Mouse (Mus musculus): ENCODE data around the gene Ddx19b. TPM values are rescaled to one million over a fixed set of nuclear protein-coding genes. Genes with fewer than 3 reads are reported as not detected.
"Not testable (repeated sequence)": the region's sequence is repeated elsewhere in the genome, so short reads cannot be mapped to it uniquely, and the experiment has no call there.

Ddx19b gene
- total RNA-seq, 2 experiments from 2014 or later = 27.2 to 28.2 TPM

GRCm38 (mm10) chr8:111044003-111044734 lies 12.6 kb upstream of the Ddx19b start:
- DNase-seq (ENCODE audit: extremely low spot score in 1 of 2, low spot score in 2 of 2) = no peak
- intact Hi-C loops (cut with DNase I) = loop anchor here (10.0 kb wide), 1 partner anchor 59 kb away; no protein-coding TSS in a partner anchor

DNA sequence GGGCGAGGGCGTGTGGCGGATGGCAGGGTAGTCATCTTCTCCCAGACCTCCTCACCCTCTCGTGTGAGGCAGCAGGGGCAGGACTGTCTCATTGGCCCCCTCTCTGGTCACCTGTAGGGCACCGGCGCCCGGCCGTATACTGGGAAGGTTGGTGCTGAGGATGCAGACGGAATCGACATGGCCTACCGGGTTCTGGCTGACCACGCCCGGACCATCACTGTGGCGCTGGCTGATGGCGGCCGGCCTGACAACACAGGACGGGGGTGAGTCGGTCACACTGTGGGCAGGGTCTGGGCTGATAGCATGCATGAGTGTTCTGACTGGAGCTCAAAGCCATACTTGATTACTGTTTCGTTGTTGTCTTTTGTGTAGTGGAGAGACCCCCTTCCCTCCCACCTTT lies 11.0 kb upstream of the Ddx19b start:
- intact Hi-C loops (cut with DNase I) = loop anchor here (10.0 kb wide), 1 partner anchor 58 kb away; no protein-coding TSS in a partner anchor

GRCm38 (mm10) chr8:111036591-111036990 lies 5.0 kb upstream of the Ddx19b start:
- DNase-seq (ENCODE audit: extremely low spot score in 1 of 2, low spot score in 2 of 2) = no peak
- intact Hi-C loops (cut with DNase I) = no loop called here

More for the DNA sequence above, 11.0 kb upstream of the Ddx19b start:
- DNase-seq (ENCODE audit: extremely low spot score in 1 of 2, low spot score in 2 of 2) = no peak

- no peak for DNase-seq (ENCODE audit: extremely low spot score in 1 of 2, low spot score in 2 of 2)
- intact Hi-C loops (cut with DNase I) = no loop called here
These were observed 2.7 kb upstream of the Ddx19b start for GRCm38 (mm10) chr8:111034276-111034675.

- intact Hi-C loops (cut with DNase I) = no loop called here
- DNase-seq (ENCODE audit: extremely low spot score in 1 of 2, low spot score in 2 of 2) = peak; percentile 98 to 100
These were observed 2.1 kb upstream of the Ddx19b start for GRCm38 (mm10) chr8:111033482-111034215.

- DNase-seq (ENCODE audit: extremely low spot score in 1 of 2, low spot score in 2 of 2) = no peak
- intact Hi-C loops (cut with DNase I) = no loop called here
These were observed 1.4 kb upstream of the Ddx19b start, which contains the start of gene Aars for GRCm38 (mm10) chr8:111032916-111033315. Gene Aars, plus strand, starts transcription at chr8:111033144.

DNA sequence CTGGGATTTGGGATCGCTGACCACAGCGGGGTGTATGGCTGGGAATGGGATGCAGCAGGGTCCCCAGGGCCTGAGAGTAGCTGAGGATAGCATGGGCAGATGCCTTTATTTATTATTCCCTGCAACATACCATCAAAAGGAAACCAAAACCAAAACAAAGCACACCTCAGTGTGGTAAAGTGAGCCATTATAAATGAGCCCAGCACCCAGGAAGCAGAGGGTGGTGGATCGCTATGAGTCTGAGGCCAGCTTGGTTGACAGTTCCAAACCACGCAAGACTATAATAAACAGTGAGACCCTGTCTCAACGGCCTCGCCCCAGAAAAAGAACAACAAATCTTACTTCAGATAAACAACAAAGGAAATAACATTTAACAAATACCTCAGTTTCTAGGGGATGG lies 1.5 kb downstream of the Ddx19b start:
- intact Hi-C loops (cut with DNase I) = no loop called here
- no peak for DNase-seq (ENCODE audit: extremely low spot score in 1 of 2, low spot score in 2 of 2)

GRCm38 (mm10) chr8:111029589-111029988 lies 2.0 kb downstream of the Ddx19b start:
- intact Hi-C loops (cut with DNase I) = no loop called here
- DNase-seq (ENCODE audit: extremely low spot score in 1 of 2, low spot score in 2 of 2) = no peak

GRCm38 (mm10) chr8:111027391-111027937 lies 4.1 kb downstream of the Ddx19b start:
- intact Hi-C loops (cut with DNase I) = no loop called here
- peak; percentile 83 to 92 for DNase-seq (ENCODE audit: extremely low spot score in 1 of 2, low spot score in 2 of 2)

DNA sequence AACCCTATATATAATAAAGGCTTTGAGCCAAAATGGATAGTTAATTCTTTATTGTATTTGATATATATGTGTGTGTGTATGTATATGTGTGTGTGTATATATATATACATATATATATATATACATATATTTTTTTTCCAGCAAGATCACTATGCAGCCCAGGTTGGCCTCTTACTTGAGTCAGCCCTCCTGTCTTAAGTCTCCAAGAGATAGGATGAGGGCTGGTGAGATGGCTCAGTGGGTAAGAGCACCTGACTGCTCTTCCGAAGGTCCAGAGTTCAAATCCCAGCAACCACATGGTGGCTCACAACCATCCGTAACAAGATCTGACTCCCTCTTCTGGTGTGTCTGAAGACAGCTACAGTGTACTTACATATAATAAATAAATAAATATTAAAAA lies 4.9 kb downstream of the Ddx19b start:
- intact Hi-C loops (cut with DNase I); DNase-seq (ENCODE audit: extremely low spot score in 1 of 2, low spot score in 2 of 2): not testable (repeated sequence)

GRCm38 (mm10) chr8:111010230-111010991 lies 21.1 kb downstream of the Ddx19b start:
- intact Hi-C loops (cut with DNase I) = loop anchor here (10.0 kb wide), 1 partner anchor 154 kb away; no protein-coding TSS in a partner anchor

DNA sequence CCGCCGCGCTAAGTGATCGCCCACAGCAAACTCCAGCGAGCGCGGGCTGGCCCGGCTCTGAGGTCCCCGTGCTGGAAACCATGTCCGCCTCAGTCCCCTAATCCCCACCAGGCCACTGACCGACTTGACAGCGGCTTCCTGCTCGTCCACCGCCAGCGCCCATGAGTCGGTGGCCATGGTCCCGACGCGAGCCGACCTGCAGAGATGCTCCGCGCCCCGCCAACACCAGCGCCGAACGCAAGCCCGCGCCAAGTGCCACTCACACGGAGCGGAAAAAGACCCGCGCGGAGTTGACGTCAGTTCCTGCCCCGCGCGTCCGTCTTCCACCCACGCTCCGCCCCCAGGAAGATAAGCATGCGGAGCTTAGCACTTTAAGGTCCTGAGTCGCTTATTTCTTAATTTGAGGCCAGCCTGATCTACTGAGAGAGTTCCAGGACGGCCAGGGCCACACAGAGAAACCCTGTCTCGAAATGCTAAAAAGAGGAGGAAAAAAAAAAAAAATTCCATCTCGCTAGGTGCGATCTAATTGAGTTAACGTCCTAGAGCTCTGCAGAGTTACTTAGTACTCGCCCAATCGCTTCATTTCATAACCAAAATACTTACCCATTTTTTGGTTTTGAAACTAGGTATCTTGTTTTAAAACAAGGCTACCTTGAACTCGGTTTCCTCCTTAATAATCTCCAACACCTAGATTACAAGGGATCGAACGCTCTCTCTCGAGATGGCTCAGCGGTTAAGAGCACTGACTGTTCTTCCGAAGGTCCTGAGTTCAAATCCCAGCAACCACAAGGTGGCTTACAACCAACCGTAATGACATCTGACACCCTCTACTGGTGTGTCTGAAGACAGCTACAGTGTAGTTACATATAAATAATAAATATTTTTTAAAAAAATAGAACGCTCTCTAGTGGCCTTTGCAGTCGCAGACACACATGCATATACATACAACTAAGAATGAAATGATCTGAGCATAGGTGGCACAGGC lies 33.7 kb downstream of the Ddx19b start, which contains the start of gene Ddx19a:
Gene Ddx19a (minus strand): TSS at position 254 of the 985 bp plus-strand sequence.
- intact Hi-C loops (cut with DNase I) = no loop called here
- peak; percentile 83 to 94 for DNase-seq (ENCODE audit: extremely low spot score in 1 of 2, low spot score in 2 of 2)

More at GRCm38 (mm10) chr8:111010230-111010991, 21.1 kb downstream of the Ddx19b start:
- not testable (repeated sequence) for DNase-seq (ENCODE audit: extremely low spot score in 1 of 2, low spot score in 2 of 2)

DNA sequence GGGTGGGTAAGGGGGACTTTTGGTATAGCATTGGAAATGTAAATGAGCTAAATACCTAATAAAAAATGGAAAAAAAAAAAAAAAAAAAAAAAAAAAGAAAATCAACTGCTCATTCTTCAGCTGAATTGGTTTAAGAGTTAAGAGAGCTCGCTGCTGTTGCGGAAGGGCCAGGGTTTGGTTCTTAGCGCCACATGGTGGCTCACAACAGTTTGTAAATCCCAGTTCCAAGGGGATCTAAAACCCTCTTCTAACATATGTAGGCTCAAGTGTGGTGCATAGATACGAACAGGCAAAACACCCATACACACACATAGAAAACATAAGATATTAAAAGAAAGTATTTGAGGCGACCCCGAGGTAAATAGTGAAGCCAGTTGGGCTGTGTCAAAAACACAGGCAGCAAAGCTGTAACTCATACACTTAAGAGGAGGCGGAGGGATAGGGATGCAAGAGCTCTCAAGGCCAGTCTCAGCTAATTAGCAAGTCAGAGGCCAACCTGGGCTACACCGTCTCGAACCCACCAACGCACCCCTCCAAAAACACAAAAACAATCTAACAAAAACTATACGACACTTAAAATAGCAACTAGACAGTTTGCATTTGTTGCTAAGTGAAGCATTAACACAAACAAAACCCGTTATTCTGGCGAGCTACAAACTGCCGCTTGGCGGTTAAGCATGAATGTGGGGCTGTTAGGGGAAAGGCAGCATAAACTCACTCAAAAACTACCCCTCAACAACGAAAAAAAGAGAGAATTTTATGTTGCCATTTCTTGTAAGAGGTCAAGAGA lies 34.7 kb downstream of the Ddx19b start:
- intact Hi-C loops (cut with DNase I) = no loop called here
- DNase-seq (ENCODE audit: extremely low spot score in 1 of 2, low spot score in 2 of 2) = no peak

DNA sequence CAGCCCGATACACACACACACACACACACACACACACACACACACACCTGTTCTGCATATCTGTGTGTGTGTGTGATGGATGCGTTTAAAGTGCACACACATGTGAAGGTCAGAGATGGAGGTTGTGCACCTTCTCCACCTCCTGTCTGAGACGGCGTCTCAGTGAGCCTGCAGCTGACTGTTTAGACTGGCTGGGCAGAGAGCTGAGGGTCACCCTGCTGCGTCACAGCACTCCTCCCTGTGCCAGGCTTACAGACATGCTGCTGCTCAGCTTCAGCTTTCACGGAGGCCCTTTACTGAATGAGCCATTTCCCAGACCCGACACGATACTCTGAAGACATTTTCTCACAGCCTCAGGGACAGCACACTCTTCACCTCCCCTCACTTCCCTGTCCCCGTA lies 41.5 kb downstream of the Ddx19b start:
- DNase-seq (ENCODE audit: extremely low spot score in 1 of 2, low spot score in 2 of 2) = no peak
- intact Hi-C loops (cut with DNase I) = no loop called here

DNA sequence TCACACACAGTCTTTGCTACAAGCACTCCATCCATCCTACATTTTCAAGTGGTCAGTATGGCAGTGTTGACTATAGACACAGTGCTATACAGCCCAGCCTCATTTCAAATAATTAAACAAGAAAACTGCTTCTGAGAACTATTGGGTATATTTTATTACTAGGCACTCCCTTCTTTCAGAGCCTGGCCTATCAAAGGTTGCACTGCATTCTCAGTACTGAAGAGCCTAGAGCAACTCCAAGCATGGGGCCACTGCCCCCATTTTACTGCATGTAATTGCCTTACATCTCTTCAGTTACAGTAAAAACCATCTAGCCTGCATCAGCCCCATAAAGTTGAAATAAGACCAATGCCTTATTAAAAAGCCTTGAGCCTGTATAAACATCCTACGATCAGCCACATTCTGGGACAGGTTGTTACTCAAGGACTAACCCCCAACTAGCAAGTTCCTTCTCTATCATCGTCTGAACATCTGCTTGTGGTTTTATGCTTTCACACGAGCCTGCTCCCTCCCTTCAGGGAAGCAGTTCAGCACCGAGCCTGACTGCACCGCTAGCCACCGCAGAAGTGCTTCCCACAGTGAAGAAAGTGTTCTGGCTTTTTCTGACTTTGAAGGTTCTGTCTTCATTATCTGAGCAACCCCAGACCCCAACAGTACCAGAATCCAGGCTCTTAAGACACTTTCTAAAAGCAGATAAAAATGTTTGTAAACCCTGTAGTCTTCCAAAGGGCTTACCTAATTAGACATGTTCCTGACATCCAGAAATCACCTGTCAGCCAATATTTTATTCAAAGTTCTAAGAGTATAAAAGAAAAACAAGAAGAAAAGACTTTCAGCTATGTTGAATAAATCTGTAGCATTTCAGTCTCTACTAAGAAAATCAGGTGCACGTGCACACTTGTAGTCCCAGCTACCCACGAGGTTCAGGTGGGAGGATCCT lies 43.5 kb downstream of the Ddx19b start:
- no peak for DNase-seq (ENCODE audit: extremely low spot score in 1 of 2, low spot score in 2 of 2)
- intact Hi-C loops (cut with DNase I) = loop anchor here (10.0 kb wide), 2 partner anchors 57 to 123 kb away; no protein-coding TSS in a partner anchor

DNA sequence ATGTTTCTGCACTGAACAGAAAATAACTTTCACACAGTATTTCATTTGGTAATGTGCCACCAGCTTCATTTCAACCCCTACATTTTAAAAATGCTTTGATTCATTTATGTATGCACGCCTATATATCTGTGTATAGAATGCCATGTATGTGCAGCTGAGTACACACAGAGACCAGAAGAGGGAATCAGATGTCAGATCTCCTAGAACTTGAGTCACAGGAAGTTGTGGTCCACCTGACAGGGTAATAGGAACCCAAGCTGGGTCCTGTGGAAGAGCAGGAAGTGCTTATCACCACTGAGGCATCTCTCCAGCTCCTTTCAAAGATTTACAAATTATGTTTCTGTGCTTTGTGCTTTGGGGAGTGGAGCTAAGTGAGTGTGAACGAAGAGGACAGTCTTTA lies 50.2 kb downstream of the Ddx19b start:
- intact Hi-C loops (cut with DNase I) = loop anchor here (10.0 kb wide), 2 partner anchors 63 to 117 kb away; no protein-coding TSS in a partner anchor
- no peak for DNase-seq (ENCODE audit: extremely low spot score in 1 of 2, low spot score in 2 of 2)
